Mouse (Mus musculus) hindbrain, postnatal 0 days (tissue): ENCODE results near the gene Galk1. TPM values are rescaled to one million over a fixed set of nuclear protein-coding genes. Genes with fewer than 3 reads are reported as not detected.

Experiments used
- ATAC-seq: fragments of 200-750 bp; cut with Nextera tagmentation; 2 replicates; pipeline ENCODE4 v1.8.0; 2017; ENCODE audit warnings: mild to moderate bottlenecking, moderate TSS enrichment, moderate library complexity
- DNase-seq: peaks from one replicate; pipeline ENCODE4 v3.0.0-alpha.2; 2015; ENCODE audit warnings: low spot score
- H3K27ac ChIP-seq: fragments of 300-500 bp; sonication (generic); 2 replicates; pipeline ENCODE4 v1.5.1; 2014; ENCODE audit warnings: mild to moderate bottlenecking
- H3K27me3 ChIP-seq: fragments of 300-500 bp; sonication (generic); 2 replicates; pipeline ENCODE4 v1.6.1; 2014; ENCODE audit warnings: low read length, mixed read lengths; ENCODE audit not compliant: insufficient read depth
- H3K36me3 ChIP-seq: fragments of 300-500 bp; sonication (generic); 2 replicates; pipeline ENCODE4 v1.6.1; 2014; ENCODE audit warnings: low read length, mixed read lengths; ENCODE audit not compliant: insufficient read depth
- H3K4me1 ChIP-seq: fragments of 300-500 bp; sonication (generic); 2 replicates; pipeline ENCODE4 v1.6.1; 2014; ENCODE audit warnings: antibody characterized with exemption, low read length, mixed read lengths; ENCODE audit not compliant: insufficient read depth
- H3K4me2 ChIP-seq: fragments of 300-500 bp; sonication (generic); 2 replicates; pipeline ENCODE4 v1.6.1; 2014; ENCODE audit warnings: low read depth, mild to moderate bottlenecking, low read length, moderate library complexity, mixed read lengths
- H3K4me3 ChIP-seq: fragments of 300-500 bp; sonication (generic); 2 replicates; pipeline ENCODE4 v1.5.1; 2014; ENCODE audit warnings: low read length
- H3K9ac ChIP-seq: fragments of 300-500 bp; sonication (generic); replicated peaks from 2 replicates; pipeline ENCODE4 v1.6.1; 2014; ENCODE audit warnings: mild to moderate bottlenecking, low read length, moderate library complexity, mixed read lengths
- H3K9me3 ChIP-seq: fragments of 300-500 bp; sonication (generic); 2 replicates; pipeline ENCODE4 v1.6.1; 2016; ENCODE audit warnings: low read length, mixed read lengths
- CTCF ChIP-seq: IDR thresholded peaks from 2 replicates; pipeline ENCODE4 v1.5.1; 2016; ENCODE audit warnings: antibody characterized with exemption, control low read depth, low read depth
- WGBS: fragments of 180-500 bp; shearing (Covaris S2); extraction: QIAGEN DNeasy Blood & Tissue Kit; methylation state at CpG from one replicate; pipeline ENCODE4 v1.1.7; 2014; 5-methylcytosine and 5-hydroxymethylcytosine counted together
- polyA plus RNA-seq: library from polyadenylated mRNA; unstranded; fragments of >200 nt; fragmentation: Nextera tagmentation; extraction: Ambion mirVana; gene quantifications from 2 replicates; pipeline ENCODE4 v1.2.1, GENCODE M21; 2015
- total RNA-seq: library from RNA; depleted of rRNA; stranded (reverse); fragments of >200 nt; gene quantifications from 2 replicates; pipeline ENCODE4 v1.2.3, GENCODE M21; 2014

The Galk1 gene
- total and polyA plus RNA-seq, 2 experiments from 2014 or later: 51.5 to 60.3 TPM

- no peak overlapping the region for H3K4me2 ChIP-seq
- no peak for TF ChIP-seq CTCF
- H3K27me3 ChIP-seq: no peaks in the 10 kb centered on the region
- no peak overlapping the region for H3K4me3 ChIP-seq
- ATAC-seq: no peak
- DNase-seq: no peak
- 37% methylated on average over 10 of the region's 10 CpGs for WGBS
- no peak overlapping the region for H3K9ac ChIP-seq
- no peaks in the 10 kb centered on the region for H3K36me3 ChIP-seq
- peaks cover 8% of the 10 kb centered on the region for H3K4me1 ChIP-seq
- no peak overlapping the region for H3K27ac ChIP-seq
- H3K9me3 ChIP-seq: no peaks in the 10 kb centered on the region
Measured at GRCm38 (mm10) chr11:116000607-116001006, 11.9 kb downstream of the Galk1 start.

- Histone ChIP-seq H3K4me3 (no peak overlapping the region), H3K4me2 (0 out of 2 replicates have a peak overlapping the region, but pooled peaks have one; percentile 25), H3K9me3 (no peaks in the 10 kb centered on the region), H3K9ac (no peak overlapping the region), H3K36me3 (no peaks in the 10 kb centered on the region), H3K27me3 (no peaks in the 10 kb centered on the region), H3K27ac (no peak overlapping the region), H3K4me1 (0 out of 2 replicates have a peak, but pooled peaks cover under 1% of the 10 kb centered on the region)
- WGBS: 14% methylated on average over 14 of the region's 14 CpGs
- TF ChIP-seq CTCF: peak; percentile 80
- DNase-seq (peak; percentile 90), ATAC-seq (peak; percentile 52; the same call in 1 of the 2 replicates)
Measured at GRCm38 (mm10) chr11:115999538-116000143, 12.9 kb downstream of the Galk1 start.

GRCm38 (mm10) chr11:115999027-115999426 lies 13.5 kb downstream of the Galk1 start:
- no peaks in the 10 kb centered on the region for H3K9me3 ChIP-seq
- ATAC-seq: no peak
- WGBS: 78% methylated on average over 7 of the region's 7 CpGs

GRCm38 (mm10) chr11:115997662-115998061 lies 14.9 kb downstream of the Galk1 start:
- ATAC-seq (no peak), DNase-seq (no peak)
- Histone ChIP-seq H3K4me1 (no peaks in the 10 kb centered on the region), H3K27ac (no peak overlapping the region), H3K9me3 (no peaks in the 10 kb centered on the region), H3K4me3 (no peak overlapping the region), H3K27me3 (no peaks in the 10 kb centered on the region), H3K4me2 (no peak overlapping the region), H3K36me3 (no peaks in the 10 kb centered on the region), H3K9ac (no peak overlapping the region)
- WGBS: 68% methylated on average over 5 of the region's 5 CpGs
- TF ChIP-seq CTCF: no peak

More at GRCm38 (mm10) chr11:115999027-115999426, 13.5 kb downstream of the Galk1 start:
- no peaks in the 10 kb centered on the region for H3K4me1 ChIP-seq
- H3K36me3 ChIP-seq: no peaks in the 10 kb centered on the region
- TF ChIP-seq CTCF: no peak
- H3K27ac ChIP-seq: no peak overlapping the region
- DNase-seq: no peak
- H3K27me3 ChIP-seq: no peaks in the 10 kb centered on the region
- no peak overlapping the region for H3K9ac ChIP-seq
- H3K4me2 ChIP-seq: no peak overlapping the region
- H3K4me3 ChIP-seq: no peak overlapping the region

GRCm38 (mm10) chr11:115997047-115997446 lies 15.5 kb downstream of the Galk1 start:
- 80% methylated on average over 4 of the region's 4 CpGs for WGBS
- Histone ChIP-seq H3K4me1 (no peaks in the 10 kb centered on the region), H3K27me3 (no peaks in the 10 kb centered on the region), H3K27ac (no peak overlapping the region), H3K9ac (no peak overlapping the region), H3K4me2 (no peak overlapping the region), H3K4me3 (no peak overlapping the region), H3K36me3 (no peaks in the 10 kb centered on the region), H3K9me3 (no peaks in the 10 kb centered on the region)
- ATAC-seq: no peak
- no peak for DNase-seq
- TF ChIP-seq CTCF: no peak

- Histone ChIP-seq H3K4me1 (no peaks in the 10 kb centered on the region), H3K4me2 (no peak overlapping the region), H3K4me3 (no peak overlapping the region), H3K36me3 (no peaks in the 10 kb centered on the region), H3K27ac (no peak overlapping the region), H3K9ac (no peak overlapping the region), H3K27me3 (no peaks in the 10 kb centered on the region), H3K9me3 (no peaks in the 10 kb centered on the region)
- ATAC-seq (no peak), DNase-seq (no peak)
- TF ChIP-seq CTCF: no peak
- WGBS: 88% methylated on average over 3 of the region's 3 CpGs
Measured at GRCm38 (mm10) chr11:115995256-115995655, 17.3 kb downstream of the Galk1 start.

- WGBS: 59% methylated on average over 4 of the region's 4 CpGs
- Histone ChIP-seq H3K36me3 (no peaks in the 10 kb centered on the region), H3K27ac (no peak overlapping the region), H3K4me3 (no peak overlapping the region), H3K27me3 (no peaks in the 10 kb centered on the region), H3K9me3 (no peaks in the 10 kb centered on the region), H3K4me2 (no peak overlapping the region), H3K9ac (no peak overlapping the region), H3K4me1 (no peaks in the 10 kb centered on the region)
- DNase-seq (no peak), ATAC-seq (no peak)
- TF ChIP-seq CTCF: no peak
Measured at GRCm38 (mm10) chr11:115992098-115992497, 20.4 kb downstream of the Galk1 start.
